Mouse (Mus musculus): ENCODE results near the gene Apbb2. TPM values are rescaled to one million over a fixed set of nuclear protein-coding genes. Genes with fewer than 3 reads are reported as not detected.

The Apbb2 gene
- polyA plus RNA-seq, 1 experiment = 27.7 TPM

DNA sequence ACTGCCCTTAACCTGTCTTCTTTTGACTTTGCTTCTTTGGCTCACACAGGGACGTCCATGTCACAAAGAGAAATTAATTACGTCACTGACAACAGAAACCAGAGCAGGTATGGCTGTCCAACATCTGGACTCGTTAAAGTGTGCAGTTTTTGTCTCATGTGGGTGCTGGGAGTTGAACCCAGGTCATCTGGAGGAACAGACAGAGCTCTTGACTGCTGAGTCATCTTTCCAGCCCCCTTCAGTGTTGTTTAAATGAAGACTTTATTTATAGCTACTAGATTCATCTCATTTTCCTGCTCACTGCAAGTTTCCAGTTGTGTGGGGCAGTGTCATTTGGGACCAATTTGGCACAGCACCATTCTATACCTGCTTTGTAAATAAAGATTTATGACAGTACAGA lies 273.4 kb downstream of the Apbb2 start:
- 25% methylated on average over 3 of the region's 3 CpGs for WGBS
- DNase-seq = peak; percentile 28
- Histone ChIP-seq H3K4me3 (ENCODE audit: insufficient read depth, low read depth, low read length) (no peak overlapping the region), H3K27ac (ENCODE audit: insufficient read depth, low read depth, low read length) (no peak overlapping the region), H3K27me3 (replicated peaks; ENCODE audit: control insufficient read depth, insufficient read depth, low read length) (no peaks in the 10 kb centered on the region), H3K4me1 (ENCODE audit: control insufficient read depth, insufficient read depth, low read length) (peaks cover 36% of the 10 kb centered on the region), H3K36me3 (ENCODE audit: control insufficient read depth, insufficient read depth, low read length) (no peaks in the 10 kb centered on the region)
- TF ChIP-seq POLR2A (IDR thresholded peaks at IDR 0.05; ENCODE audit: low read depth, low read length) (no peak), CTCF (conservative IDR thresholded peaks at IDR 0.05; ENCODE audit: insufficient read depth, insufficient read length, low read depth, low read length) (no peak)

DNA sequence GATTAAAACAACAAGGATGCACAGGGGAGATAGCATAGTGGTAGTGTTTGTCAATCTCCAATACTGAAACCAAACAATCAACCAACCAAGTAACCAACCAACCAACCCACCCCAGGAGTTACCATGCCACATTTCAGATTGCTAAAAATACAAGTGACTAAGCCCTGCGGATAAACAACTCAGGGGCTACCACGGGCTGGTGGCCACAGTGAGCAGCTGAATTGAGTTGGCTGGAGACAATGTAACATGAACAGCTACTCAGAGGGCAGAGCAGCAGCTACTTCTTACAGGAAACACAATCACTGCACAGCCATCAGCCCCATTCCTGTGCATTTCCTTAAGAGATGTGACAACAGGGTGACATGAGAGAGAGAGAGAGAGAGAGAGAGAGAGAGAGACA lies 274.4 kb downstream of the Apbb2 start:
- 62% methylated on average over 2 of the region's 2 CpGs for WGBS
- no peaks in the 10 kb centered on the region for H3K27me3 ChIP-seq (replicated peaks; ENCODE audit: control insufficient read depth, insufficient read depth, low read length)
- H3K4me3 ChIP-seq (ENCODE audit: insufficient read depth, low read depth, low read length) = no peak overlapping the region
- no peak for DNase-seq
- no peak for TF ChIP-seq POLR2A (IDR thresholded peaks at IDR 0.05; ENCODE audit: low read depth, low read length)
- TF ChIP-seq CTCF (conservative IDR thresholded peaks at IDR 0.05; ENCODE audit: insufficient read depth, insufficient read length, low read depth, low read length) = no peak
- no peaks in the 10 kb centered on the region for H3K36me3 ChIP-seq (ENCODE audit: control insufficient read depth, insufficient read depth, low read length)
- H3K27ac ChIP-seq (ENCODE audit: insufficient read depth, low read depth, low read length) = no peak overlapping the region
- peaks cover 33% of the 10 kb centered on the region for H3K4me1 ChIP-seq (ENCODE audit: control insufficient read depth, insufficient read depth, low read length)

DNA sequence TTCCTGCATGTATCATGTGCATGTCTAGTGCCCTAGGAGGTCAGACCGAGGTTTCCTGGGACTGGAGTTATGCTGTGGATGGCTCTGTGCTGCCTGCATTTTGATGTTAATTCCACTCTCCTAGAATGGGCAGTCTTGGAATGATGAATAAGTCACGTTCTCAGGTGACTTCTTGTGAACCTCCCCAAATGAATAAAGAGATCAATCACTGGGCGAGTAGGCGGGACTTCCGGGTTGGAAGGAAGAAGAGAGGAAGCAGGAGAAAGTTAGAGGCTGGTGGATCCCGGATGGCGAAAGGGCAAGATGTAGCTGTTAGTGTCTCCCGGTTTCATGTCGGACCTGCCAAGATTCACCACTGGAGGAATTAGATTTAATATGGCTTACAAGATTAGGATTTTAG lies 276.3 kb downstream of the Apbb2 start:
- no peak overlapping the region for H3K4me3 ChIP-seq (ENCODE audit: insufficient read depth, low read depth, low read length)
- DNase-seq = no peak
- H3K27ac ChIP-seq (ENCODE audit: insufficient read depth, low read depth, low read length) = no peak overlapping the region
- H3K27me3 ChIP-seq (replicated peaks; ENCODE audit: control insufficient read depth, insufficient read depth, low read length) = no peaks in the 10 kb centered on the region
- TF ChIP-seq CTCF (conservative IDR thresholded peaks at IDR 0.05; ENCODE audit: insufficient read depth, insufficient read length, low read depth, low read length) = no peak
- no peak for TF ChIP-seq POLR2A (IDR thresholded peaks at IDR 0.05; ENCODE audit: low read depth, low read length)
- no peaks in the 10 kb centered on the region for H3K36me3 ChIP-seq (ENCODE audit: control insufficient read depth, insufficient read depth, low read length)
- H3K4me1 ChIP-seq (ENCODE audit: control insufficient read depth, insufficient read depth, low read length) = peaks cover 22% of the 10 kb centered on the region; the same call in 1 of the 2 replicates
- WGBS = 76% methylated on average over 9 of the region's 9 CpGs

DNA sequence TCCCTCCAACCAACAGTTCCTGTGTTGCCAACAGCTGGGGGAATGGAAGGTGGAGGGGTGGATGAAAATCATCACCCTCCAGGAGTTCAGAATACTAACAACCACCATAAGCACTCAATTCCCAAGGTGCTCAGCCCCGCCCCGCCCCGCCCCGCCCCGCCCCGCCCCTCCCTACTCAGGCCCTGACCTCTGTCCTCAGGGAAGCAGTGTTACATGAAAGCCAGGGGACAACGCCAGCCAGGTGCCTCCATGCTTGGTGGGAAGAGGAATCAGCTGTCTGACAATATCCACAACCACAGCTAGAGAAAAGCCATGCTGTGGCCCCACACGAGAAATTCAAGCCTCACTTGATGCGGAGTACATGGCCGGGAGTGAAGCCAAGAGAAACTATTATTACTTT lies 276.7 kb downstream of the Apbb2 start:
- Histone ChIP-seq H3K4me1 (ENCODE audit: control insufficient read depth, insufficient read depth, low read length) (peaks cover 19% of the 10 kb centered on the region; the same call in 1 of the 2 replicates), H3K27ac (ENCODE audit: insufficient read depth, low read depth, low read length) (no peak overlapping the region), H3K36me3 (ENCODE audit: control insufficient read depth, insufficient read depth, low read length) (no peaks in the 10 kb centered on the region), H3K4me3 (ENCODE audit: insufficient read depth, low read depth, low read length) (no peak overlapping the region), H3K27me3 (replicated peaks; ENCODE audit: control insufficient read depth, insufficient read depth, low read length) (no peaks in the 10 kb centered on the region)
- no peak for TF ChIP-seq POLR2A (IDR thresholded peaks at IDR 0.05; ENCODE audit: low read depth, low read length)
- no peak for TF ChIP-seq CTCF (conservative IDR thresholded peaks at IDR 0.05; ENCODE audit: insufficient read depth, insufficient read length, low read depth, low read length)
- DNase-seq = peak; percentile 43
- WGBS = 47% methylated on average over 10 of the region's 10 CpGs

DNA sequence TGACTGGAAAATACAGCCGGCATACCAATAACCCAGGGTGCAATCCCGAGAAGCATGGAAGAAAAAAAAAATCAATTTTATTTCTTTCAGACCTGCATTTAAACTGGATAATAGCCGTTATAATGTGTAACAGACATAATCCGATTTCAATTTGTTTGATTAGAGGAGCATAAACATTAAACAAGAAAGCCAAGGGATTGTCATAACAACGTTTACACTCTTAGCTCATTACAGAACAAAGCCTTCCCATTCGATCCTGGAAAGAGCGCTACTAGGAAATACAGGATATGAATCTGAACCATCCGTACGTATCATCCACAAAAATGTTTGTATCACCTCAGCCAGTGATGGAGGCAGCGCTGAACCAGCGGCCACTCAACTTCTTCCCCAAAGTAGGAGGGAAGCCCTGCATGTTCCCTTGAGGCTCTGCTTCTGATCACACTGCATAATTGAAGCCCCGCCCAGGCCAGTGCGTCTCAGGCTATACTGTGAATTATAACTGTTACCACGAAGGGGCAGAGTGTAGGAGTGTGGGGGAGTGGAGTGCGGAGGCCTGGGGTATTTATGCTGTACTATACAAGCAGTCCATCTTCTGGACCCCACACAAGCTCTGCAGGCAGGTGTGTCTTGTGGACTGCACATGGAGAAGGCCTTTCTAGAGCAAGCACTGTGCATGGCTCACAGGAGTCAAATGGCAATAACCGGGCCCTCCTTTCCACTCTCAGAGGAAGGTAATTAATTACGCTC lies 278.1 kb downstream of the Apbb2 start:
- no peak overlapping the region for H3K4me3 ChIP-seq (ENCODE audit: insufficient read depth, low read depth, low read length)
- H3K4me1 ChIP-seq (ENCODE audit: control insufficient read depth, insufficient read depth, low read length) = peaks cover 13% of the 10 kb centered on the region; the same call in 1 of the 2 replicates
- no peak for DNase-seq
- TF ChIP-seq POLR2A (IDR thresholded peaks at IDR 0.05; ENCODE audit: low read depth, low read length) (no peak), CTCF (conservative IDR thresholded peaks at IDR 0.05; ENCODE audit: insufficient read depth, insufficient read length, low read depth, low read length) (no peak)
- H3K27me3 ChIP-seq (replicated peaks; ENCODE audit: control insufficient read depth, insufficient read depth, low read length) = no peaks in the 10 kb centered on the region
- 70% methylated on average over 17 of the region's 17 CpGs for WGBS
- H3K27ac ChIP-seq (ENCODE audit: insufficient read depth, low read depth, low read length) = no peak overlapping the region
- no peaks in the 10 kb centered on the region for H3K36me3 ChIP-seq (ENCODE audit: control insufficient read depth, insufficient read depth, low read length)

DNA sequence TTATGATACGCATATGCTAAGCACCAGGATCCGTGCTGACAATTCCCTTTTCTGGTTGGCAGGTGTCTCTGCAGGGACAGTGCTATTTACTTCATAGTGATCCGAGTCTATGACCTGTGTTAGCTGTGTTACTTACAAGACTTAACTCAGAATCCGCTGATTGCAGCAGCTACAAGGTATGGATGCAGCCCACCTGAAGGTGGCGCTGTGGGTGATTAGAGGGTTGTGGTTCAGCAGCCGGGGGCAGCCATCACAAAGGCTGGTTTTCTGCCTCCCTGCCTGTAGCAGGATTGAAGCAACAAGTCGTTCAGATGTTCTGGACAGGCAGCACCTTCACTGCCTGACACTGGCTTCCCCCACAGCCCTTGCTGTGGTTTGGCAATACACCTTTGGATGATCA lies 280.0 kb downstream of the Apbb2 start:
- Histone ChIP-seq H3K4me1 (ENCODE audit: control insufficient read depth, insufficient read depth, low read length) (peaks cover 7% of the 10 kb centered on the region; the same call in 1 of the 2 replicates), H3K27ac (ENCODE audit: insufficient read depth, low read depth, low read length) (no peak overlapping the region), H3K27me3 (replicated peaks; ENCODE audit: control insufficient read depth, insufficient read depth, low read length) (no peaks in the 10 kb centered on the region), H3K4me3 (ENCODE audit: insufficient read depth, low read depth, low read length) (no peak overlapping the region), H3K36me3 (ENCODE audit: control insufficient read depth, insufficient read depth, low read length) (no peaks in the 10 kb centered on the region)
- WGBS = 58% methylated on average over 7 of the region's 7 CpGs
- TF ChIP-seq CTCF (conservative IDR thresholded peaks at IDR 0.05; ENCODE audit: insufficient read depth, insufficient read length, low read depth, low read length) (peak; percentile 42), POLR2A (IDR thresholded peaks at IDR 0.05; ENCODE audit: low read depth, low read length) (no peak)
- DNase-seq = no peak

DNA sequence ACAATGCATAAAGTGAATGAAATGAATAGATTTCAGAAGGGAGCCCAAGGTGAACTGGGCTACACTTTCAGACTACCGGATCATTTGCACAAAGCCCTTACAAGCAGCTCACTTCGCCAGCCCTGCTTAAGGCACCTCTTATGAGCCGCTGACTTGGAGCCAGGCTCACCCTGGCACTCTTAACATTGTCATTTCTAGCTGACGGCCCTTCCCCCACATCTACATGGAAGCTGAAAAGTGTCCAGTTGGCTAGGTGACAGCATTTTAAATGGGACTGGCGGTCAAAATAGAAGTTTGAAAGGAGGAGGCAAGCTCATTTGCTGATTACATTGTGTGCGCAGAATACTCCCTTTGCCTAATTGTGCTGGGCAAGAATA lies 280.6 kb downstream of the Apbb2 start:
- WGBS = 17% methylated on average over 6 of the region's 6 CpGs
- Histone ChIP-seq H3K36me3 (ENCODE audit: control insufficient read depth, insufficient read depth, low read length) (no peaks in the 10 kb centered on the region), H3K27me3 (replicated peaks; ENCODE audit: control insufficient read depth, insufficient read depth, low read length) (no peaks in the 10 kb centered on the region), H3K4me1 (ENCODE audit: control insufficient read depth, insufficient read depth, low read length) (peaks cover 7% of the 10 kb centered on the region; the same call in 1 of the 2 replicates), H3K4me3 (ENCODE audit: insufficient read depth, low read depth, low read length) (peak overlapping the region; percentile 33; the same call in 1 of the 2 replicates), H3K27ac (ENCODE audit: insufficient read depth, low read depth, low read length) (no peak overlapping the region)
- TF ChIP-seq CTCF (conservative IDR thresholded peaks at IDR 0.05; ENCODE audit: insufficient read depth, insufficient read length, low read depth, low read length) (no peak), POLR2A (IDR thresholded peaks at IDR 0.05; ENCODE audit: low read depth, low read length) (no peak)
- peak; percentile 90 for DNase-seq

All from kidney, adult 2 months (tissue).